Mouse (Mus musculus) G1E (cell line): Measurements from ENCODE around the gene Prmt8. TPM values are rescaled to one million over a fixed set of nuclear protein-coding genes. Genes with fewer than 3 reads are reported as not detected.

Experiments used
- ATAC-seq: 2 replicates; pipeline ENCODE4 v1.8.0; 2016; ENCODE audit warnings: mild to moderate bottlenecking; ENCODE audit not compliant: insufficient number of reproducible peaks, poor library complexity, low FRiP score, severe bottlenecking; ENCODE audit errors: extremely low read depth
- DNase-seq: peaks from one replicate; pipeline ENCODE4 v3.0.0; 2012; ENCODE audit warnings: low spot score
- H3K27me3 ChIP-seq: 2 replicates; pipeline ENCODE4 v1.6.1; 2012; ENCODE audit warnings: mild to moderate bottlenecking, low read length, inconsistent platforms; ENCODE audit not compliant: insufficient read depth
- H3K36me3 ChIP-seq: replicated peaks from 2 replicates; pipeline ENCODE3; 2012; ENCODE audit warnings: mild to moderate bottlenecking, inconsistent platforms
- H3K4me1 ChIP-seq: 2 replicates; pipeline ENCODE4 v1.6.1; 2012; ENCODE audit warnings: low read depth, low read length, inconsistent platforms, mixed read lengths; ENCODE audit not compliant: insufficient read depth
- H3K4me3 ChIP-seq: 2 replicates; pipeline ENCODE4 v1.5.1; 2012; ENCODE audit warnings: low read depth, mild to moderate bottlenecking, inconsistent platforms, low read length, moderate library complexity, mixed read lengths
- H3K9me3 ChIP-seq: replicated peaks from 2 replicates; pipeline ENCODE4 v1.6.1; 2012; ENCODE audit warnings: inconsistent platforms
- CTCF ChIP-seq: IDR thresholded peaks from 2 replicates; pipeline ENCODE4 v1.5.1; 2012; ENCODE audit warnings: low read depth, low read length, inconsistent platforms, mixed read lengths
- GATA1 ChIP-seq: IDR thresholded peaks from 2 replicates; pipeline ENCODE4 v1.6.1; 2012; ENCODE audit warnings: borderline replicate concordance, low read length, inconsistent platforms, mixed read lengths
- GATA2 ChIP-seq: IDR thresholded peaks from 2 replicates; pipeline ENCODE4 v1.6.1; 2012; ENCODE audit warnings: low read depth, low read length, inconsistent platforms, borderline replicate concordance
- POLR2AphosphoS5 ChIP-seq: IDR thresholded peaks from 2 replicates; pipeline ENCODE4 v1.6.1; 2012; ENCODE audit warnings: low read depth, low read length, inconsistent platforms; ENCODE audit not compliant: insufficient replicate concordance
- TAL1 ChIP-seq: conservative IDR thresholded peaks from 2 replicates; pipeline ENCODE4 v1.6.1; 2012; ENCODE audit warnings: low read depth, low read length, inconsistent platforms, mixed read lengths
- polyA plus RNA-seq: library from polyadenylated mRNA; stranded (reverse); fragments of >175 nt; gene quantifications from 2 replicates; pipeline ENCODE4 v1.2.3, GENCODE M21; 2012
- total RNA-seq, 2 experiments: library from RNA; stranded (forward) in 1 of 2; stranded (reverse) in 1 of 2; fragments of 200-1000 nt in 1 of 2; fragments of >200 nt in 1 of 2; fragmentation: Nextera tagmentation in 1 of 2; gene quantifications; 2 replicates each; pipeline ENCODE4 v1.2.3; 2014 to 2017

The Prmt8 gene
- total RNA-seq (2014; fragmentation: Nextera tagmentation) (not detected in 2 replicates), total RNA-seq (2017) (0.05 TPM in 1 of 2 replicates, not detected in the other), polyA plus RNA-seq (not detected in 2 replicates)

- no peak for ATAC-seq
- Histone ChIP-seq H3K4me3 (no peak within 1 kb of the TSS; the same call in 1 of the 2 replicates), H3K9me3 (peaks cover 89% of the 10 kb centered on the region), H3K36me3 (no peaks in the 10 kb centered on the region), H3K4me1 (no peaks in the 10 kb centered on the region), H3K27me3 (no peaks in the 10 kb centered on the region)
- no peak for DNase-seq
- no peak for TF ChIP-seq GATA1
Observed at GRCm38 (mm10) chr6:127769275-127770156, at the start of gene Prmt8. Gene Prmt8 (minus strand): TSS chr6:127769472.

- no peak for ATAC-seq
- no peaks in the 10 kb centered on the region for H3K27me3 ChIP-seq
- no peak for DNase-seq
- H3K4me3 ChIP-seq: no peak overlapping the region
- H3K36me3 ChIP-seq: no peaks in the 10 kb centered on the region
- no peak for TF ChIP-seq CTCF
- TF ChIP-seq TAL1: no peak
- no peak for TF ChIP-seq GATA2
- no peaks in the 10 kb centered on the region for H3K4me1 ChIP-seq
- H3K9me3 ChIP-seq: peaks cover 78% of the 10 kb centered on the region
Observed at GRCm38 (mm10) chr6:127803046-127803729, 33.9 kb upstream of the Prmt8 start.

- no peak for ATAC-seq
- no peak overlapping the region for H3K4me3 ChIP-seq
- no peaks in the 10 kb centered on the region for H3K27me3 ChIP-seq
- H3K4me1 ChIP-seq: no peaks in the 10 kb centered on the region
- no peaks in the 10 kb centered on the region for H3K36me3 ChIP-seq
- no peak for DNase-seq
- H3K9me3 ChIP-seq: peaks cover 77% of the 10 kb centered on the region
- TF ChIP-seq GATA1 (no peak), CTCF (no peak), POLR2AphosphoS5 (no peak), GATA2 (no peak), TAL1 (no peak)
Observed at GRCm38 (mm10) chr6:127802211-127802610, 32.9 kb upstream of the Prmt8 start.

- Histone ChIP-seq H3K4me3 (no peak overlapping the region), H3K36me3 (no peaks in the 10 kb centered on the region), H3K27me3 (no peaks in the 10 kb centered on the region), H3K9me3 (peaks cover 88% of the 10 kb centered on the region), H3K4me1 (no peaks in the 10 kb centered on the region)
- TF ChIP-seq GATA1: no peak
- no peak for ATAC-seq
- DNase-seq: no peak
Observed at GRCm38 (mm10) chr6:127790023-127790422, 20.8 kb upstream of the Prmt8 start.

GRCm38 (mm10) chr6:127770806-127771205, 1.5 kb upstream of the Prmt8 start:
- TF ChIP-seq TAL1 (no peak), GATA2 (no peak), CTCF (no peak)
- H3K36me3 ChIP-seq: no peaks in the 10 kb centered on the region
- H3K27me3 ChIP-seq: no peaks in the 10 kb centered on the region
- no peak for DNase-seq
- no peak; the same call in 1 of the 2 replicates for ATAC-seq
- no peaks in the 10 kb centered on the region for H3K4me1 ChIP-seq
- H3K4me3 ChIP-seq: no peak overlapping the region
- H3K9me3 ChIP-seq: peaks cover 82% of the 10 kb centered on the region

- H3K9me3 ChIP-seq: peaks cover 90% of the 10 kb centered on the region
- H3K36me3 ChIP-seq: no peaks in the 10 kb centered on the region
- no peak for DNase-seq
- no peaks in the 10 kb centered on the region for H3K4me1 ChIP-seq
- H3K27me3 ChIP-seq: no peaks in the 10 kb centered on the region
- no peak for ATAC-seq
- H3K4me3 ChIP-seq: no peak overlapping the region
- no peak for TF ChIP-seq CTCF
- TF ChIP-seq TAL1: no peak
- no peak for TF ChIP-seq GATA1
- no peak for TF ChIP-seq POLR2AphosphoS5
- TF ChIP-seq GATA2: no peak
Observed at GRCm38 (mm10) chr6:127768621-127769274, 524 bp downstream of the Prmt8 start.
